Mouse (Mus musculus) layer of hippocampus, postnatal 14 days (tissue): ENCODE measurements around the gene Kcnj2. TPM values are rescaled to one million over a fixed set of nuclear protein-coding genes. Genes with fewer than 3 reads are reported as not detected.
A peak's percentile ranks its signal among the peaks of the same experiment; 100 is the strongest.

Source experiments
- DNase-seq, 2 experiments: peaks; one replicate each; pipeline ENCODE4 v3.0.0; 2021 to 2022; ENCODE audit warnings: low spot score in 2 of 2, mixed read lengths in 1 of 2
- long read RNA-seq, 2 experiments: library from polyadenylated mRNA; stranded (forward); transcript quantifications; one replicate each; pipeline ENCODE4 v2.0.0; 2021
- total RNA-seq, 2 experiments: library from RNA; stranded (reverse); gene quantifications; 2 replicates each; pipeline ENCODE4 v1.2.3; 2021

Kcnj2 gene
- 1 to 10 TPM; 5.1 to 6.0 TPM for total RNA-seq
- long read RNA-seq, experiment 1 = 0 reads
- long read RNA-seq, experiment 2, partial matches to known transcripts = 0 of 1 reads
- long read RNA-seq, experiment 2, other reads (novel, unspliced or antisense) = 1 of 1 reads

DNA sequence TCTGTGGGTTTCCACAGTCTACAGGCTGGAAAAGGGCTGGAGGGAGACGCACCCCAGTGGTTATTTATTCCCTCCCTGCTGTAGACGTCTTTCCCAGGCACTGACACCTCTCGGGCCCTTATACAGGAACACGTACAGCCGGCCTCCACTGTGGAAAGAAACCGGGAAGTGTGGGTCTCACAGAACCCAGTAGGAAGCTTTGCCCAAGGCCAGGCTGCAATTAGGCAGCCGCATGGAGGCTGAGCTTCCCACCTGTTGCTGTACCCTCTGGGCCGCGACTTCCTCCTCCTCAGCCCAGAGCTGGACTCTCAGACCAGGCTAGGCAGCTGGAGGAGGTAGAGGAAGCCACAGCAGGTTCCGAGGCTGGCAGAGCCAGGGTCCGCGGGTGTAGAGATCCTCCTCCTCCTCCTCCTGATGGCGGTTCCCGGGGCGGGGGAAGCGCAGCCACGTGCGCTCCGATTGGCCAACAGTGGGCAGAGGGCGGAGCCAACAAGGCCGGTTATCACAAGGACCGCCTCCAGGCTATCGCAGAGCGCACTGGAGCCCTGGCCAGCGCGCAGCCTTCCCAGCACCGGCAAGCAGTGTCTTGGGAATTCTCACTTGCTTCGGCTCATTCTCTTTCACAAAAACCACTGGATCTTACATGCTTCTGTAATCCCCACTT lies at the start of gene Kcnj2:
Gene Kcnj2, plus strand, starts transcription at position 530 of the 664 bp plus-strand sequence.
- peak; percentile 88 to 94 for DNase-seq

DNA sequence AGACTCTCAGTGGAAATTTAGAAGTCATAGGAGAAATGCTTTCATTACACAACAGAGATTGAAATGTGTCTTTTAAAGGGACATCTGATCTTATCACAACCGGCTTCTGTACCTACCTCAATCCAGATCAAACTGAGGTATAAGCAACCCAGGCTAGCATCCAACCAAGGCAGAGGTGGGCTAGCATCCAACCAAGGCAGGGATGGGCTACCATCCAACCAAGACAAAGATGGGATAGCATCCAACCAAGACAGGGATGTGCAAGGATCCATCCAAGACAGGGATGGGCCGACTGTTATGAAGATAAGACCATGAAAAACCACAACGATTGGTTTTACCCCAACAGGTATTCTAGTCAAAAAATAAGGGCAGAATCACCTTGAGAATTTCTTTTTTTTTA lies 49.8 kb upstream of the Kcnj2 start:
- DNase-seq = no peak

DNA sequence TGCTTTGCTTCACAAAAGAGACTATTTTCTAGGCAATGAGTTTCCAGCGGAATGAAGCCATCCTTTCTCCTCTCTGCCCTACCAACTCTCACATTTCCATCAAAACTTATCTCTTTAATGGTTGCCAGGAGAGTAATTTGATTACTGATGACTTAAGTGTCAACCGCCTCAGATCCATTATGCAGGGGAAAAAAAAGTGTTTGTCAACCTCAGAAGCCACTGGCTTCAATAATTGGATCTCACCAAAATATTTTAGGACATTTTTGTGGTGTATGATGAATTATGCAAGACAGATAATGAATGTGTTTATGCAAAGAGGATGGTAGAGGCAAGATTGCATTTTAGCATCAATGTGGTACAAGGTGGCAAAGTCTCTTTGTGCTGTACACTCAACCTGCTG lies 45.8 kb upstream of the Kcnj2 start:
- no peak for DNase-seq

DNA sequence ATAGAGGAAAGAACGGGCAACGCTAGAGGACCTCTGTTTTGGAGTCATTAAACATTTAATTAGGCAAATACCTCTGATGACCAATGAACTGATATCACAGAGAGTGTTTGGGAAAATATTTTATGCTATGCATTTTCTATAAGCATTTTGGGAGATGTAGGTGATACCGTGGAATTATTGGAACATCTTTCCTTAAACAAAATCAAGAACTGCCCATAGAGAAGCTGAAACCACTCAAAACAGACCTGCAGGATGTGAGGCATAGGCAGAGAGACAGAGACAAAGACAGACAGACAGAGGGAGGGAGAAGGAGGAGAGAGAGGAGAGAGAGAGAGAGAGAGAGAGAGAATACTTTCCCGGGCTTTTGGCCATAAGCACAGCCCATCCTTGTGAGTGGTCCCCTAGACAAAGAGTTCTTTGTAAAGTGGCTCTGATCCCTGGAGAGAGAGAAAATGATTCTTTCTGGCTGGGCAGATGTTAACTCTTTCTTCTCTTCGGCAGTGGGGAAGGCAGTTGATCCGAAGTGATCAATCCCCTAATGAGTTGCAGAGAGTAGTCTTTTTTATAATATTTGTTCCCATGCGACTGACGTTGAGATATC lies 43.2 kb upstream of the Kcnj2 start:
- DNase-seq = peak in 1 of 2 experiments; percentile 5

DNA sequence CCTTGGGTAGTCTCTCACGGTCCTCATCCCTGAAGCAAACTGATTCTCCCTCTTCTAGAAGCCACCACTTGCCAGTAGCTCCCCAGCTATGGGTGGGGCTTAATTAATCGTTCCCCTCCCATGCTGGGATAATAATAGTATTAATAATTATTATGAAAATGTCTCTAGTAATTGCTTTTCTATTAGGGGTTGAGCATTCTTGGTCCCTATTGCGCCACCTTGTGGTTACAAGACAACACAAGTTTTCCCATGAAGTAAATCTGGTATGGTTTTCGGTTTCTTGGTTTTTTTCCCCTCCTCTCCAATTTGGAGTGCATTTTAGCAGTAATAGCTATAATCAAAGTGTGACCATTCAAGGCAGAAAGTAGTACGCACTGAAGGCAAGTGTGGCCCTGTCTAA lies 23.8 kb upstream of the Kcnj2 start:
- peak; percentile 23 to 63 for DNase-seq

DNA sequence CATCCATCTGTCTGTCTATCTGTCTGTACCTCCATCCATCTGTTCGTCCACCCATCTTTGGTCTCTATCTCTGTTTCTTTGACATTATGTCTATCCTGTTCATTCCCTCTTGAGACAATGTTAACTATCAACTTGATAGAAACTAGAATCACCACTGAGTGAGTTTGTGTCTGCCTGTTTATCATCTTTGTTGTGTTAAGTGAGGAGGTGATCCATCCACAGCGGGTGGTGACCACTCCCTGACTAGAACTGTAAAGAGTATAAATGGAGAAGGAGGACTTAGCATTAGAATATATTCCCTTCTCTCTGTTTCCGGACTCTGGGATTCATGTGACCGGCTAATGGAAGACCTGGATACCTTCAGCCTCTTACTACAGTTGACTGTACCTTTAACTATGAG lies 22.7 kb upstream of the Kcnj2 start:
- DNase-seq = no peak

DNA sequence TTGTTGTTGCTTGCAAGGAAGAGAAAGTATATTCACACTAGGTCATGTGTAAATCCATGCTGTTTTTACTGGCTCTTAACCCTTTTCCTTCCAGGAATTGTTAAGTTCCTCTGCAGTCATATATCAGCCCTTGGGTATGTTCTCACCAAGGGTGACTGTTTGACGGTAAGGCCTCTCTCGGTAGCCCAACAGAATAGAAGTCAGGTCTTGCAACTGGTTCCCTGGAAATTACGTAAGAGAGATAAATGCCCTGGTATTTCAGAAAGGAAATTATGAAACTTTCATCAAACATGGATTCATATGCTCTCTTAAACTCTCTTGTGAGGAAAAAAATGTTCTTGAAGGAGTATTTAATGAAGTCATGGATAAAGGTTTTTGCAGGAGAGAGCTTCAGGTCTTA lies 11.7 kb upstream of the Kcnj2 start:
- DNase-seq = no peak

DNA sequence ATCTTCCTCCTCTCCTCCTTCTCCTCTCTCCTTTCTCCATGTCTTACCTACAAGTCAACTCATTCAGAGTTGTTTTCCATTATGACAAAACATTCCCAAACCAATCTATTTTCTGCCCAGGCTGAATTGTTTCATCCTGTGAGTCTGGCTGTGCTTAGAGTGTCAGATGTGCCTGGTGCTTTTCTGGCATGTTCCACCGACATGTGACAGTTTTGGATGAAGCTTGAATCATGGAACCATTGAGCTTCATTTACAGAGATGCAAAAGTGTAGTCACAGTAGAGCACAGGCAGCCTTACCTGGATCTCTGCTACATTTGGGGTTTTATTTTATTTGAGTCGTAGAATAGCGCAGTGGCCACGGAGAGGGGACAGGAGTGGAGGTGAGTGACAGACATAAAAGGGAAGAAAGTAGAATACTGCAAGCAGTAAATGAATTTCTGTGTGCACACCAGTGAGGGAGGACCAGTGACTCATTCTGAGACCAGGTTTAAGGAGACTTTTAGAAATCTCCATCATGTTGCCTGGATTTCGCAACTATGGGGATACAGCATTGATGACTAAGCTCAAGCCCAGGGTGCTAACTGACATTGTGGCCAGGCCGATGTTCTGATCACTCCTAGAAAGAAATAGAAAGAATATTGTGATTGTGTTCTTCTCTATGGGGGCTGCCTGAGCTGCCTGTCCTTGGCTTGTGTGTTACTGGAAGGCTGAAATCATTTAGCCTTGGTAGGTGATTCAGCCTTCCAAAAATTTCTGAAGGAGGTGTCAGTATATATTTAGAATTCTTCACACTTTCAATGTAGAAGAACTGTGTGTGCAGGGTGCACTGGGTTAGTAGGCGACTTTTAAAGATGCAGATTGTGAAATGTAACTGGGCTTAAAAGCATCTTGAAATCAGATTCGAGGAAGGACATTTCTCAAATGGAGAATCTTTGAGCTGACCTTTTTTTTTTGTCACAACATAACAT lies 10.8 kb upstream of the Kcnj2 start:
- peak in 1 of 2 experiments; percentile 82 for DNase-seq

DNA sequence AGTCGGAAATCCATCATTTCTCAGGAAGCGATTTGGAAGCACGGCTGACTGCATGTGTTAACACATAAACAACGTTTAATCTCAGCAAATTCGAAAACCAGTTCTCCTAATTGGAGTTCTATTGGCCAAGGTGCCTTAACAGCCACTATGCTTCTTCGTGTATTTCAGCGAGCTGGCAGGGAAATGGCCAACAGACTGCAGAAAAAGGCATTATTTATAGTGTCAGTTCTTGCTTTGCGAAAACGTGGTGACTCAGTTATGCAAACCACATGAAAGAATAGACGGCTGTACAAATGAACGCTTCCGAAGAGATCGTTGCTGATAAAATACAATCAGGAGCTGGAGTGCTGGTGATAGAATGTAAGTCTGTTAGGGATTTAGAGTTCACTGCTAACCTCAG lies 9.9 kb upstream of the Kcnj2 start:
- peak; percentile 29 to 68 for DNase-seq

DNA sequence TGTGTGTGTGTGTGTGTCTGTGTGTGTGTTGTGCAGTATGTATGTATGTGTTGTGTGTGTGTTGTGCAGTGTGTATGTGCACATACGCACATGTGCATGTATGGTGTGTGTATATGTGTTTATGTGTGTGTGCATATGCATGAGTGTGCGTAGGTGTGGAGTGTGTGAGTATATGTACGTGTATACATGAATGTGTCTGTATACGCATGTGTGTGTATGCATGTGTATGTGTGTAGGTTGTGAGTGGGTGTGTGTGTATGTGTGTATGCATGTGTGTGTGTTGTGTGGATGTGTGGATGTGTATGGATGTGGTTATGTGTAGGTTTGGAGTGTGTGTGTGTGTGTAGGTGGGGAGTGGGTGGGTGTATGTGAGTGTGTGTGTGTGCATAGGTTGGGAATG lies 8.5 kb upstream of the Kcnj2 start:
- DNase-seq = no peak

DNA sequence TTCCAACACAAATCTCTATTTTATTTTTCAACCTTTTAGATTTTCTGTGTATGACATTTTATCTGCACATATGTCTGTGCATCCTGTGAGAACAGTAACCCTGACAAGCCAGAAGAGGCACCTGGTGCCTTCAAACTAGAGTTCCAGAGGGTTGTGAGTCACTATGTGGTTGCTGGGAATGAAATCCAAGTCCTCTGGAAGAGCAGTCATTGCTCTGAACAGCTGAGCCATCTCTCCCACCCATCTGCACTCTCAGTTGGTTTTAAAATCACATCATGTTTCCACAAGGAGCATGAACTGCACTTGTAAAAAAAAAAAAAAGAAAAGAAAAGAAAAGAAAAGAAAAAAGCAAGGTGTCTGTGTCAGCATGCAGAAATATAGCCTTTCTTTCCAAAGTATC lies 6.5 kb upstream of the Kcnj2 start:
- DNase-seq = no peak

DNA sequence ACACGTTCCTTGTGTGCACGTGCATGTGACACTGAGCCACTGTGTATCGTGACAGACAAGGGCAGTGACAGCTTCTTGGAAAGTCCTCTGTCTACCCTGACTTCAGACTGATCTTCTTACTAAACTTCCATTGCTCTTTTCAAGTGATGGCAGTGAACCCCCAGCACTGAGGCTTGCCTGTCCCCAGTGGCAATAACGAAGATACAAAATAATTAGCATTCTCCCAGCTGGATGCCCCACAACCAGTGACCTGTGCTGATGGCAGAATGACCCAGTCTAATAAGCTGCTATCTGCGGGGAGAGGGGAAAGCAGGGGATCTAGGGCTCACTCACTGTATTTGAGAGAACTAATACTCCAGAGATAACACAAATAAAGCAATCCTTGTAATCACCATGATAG lies 5.7 kb upstream of the Kcnj2 start:
- DNase-seq = no peak

DNA sequence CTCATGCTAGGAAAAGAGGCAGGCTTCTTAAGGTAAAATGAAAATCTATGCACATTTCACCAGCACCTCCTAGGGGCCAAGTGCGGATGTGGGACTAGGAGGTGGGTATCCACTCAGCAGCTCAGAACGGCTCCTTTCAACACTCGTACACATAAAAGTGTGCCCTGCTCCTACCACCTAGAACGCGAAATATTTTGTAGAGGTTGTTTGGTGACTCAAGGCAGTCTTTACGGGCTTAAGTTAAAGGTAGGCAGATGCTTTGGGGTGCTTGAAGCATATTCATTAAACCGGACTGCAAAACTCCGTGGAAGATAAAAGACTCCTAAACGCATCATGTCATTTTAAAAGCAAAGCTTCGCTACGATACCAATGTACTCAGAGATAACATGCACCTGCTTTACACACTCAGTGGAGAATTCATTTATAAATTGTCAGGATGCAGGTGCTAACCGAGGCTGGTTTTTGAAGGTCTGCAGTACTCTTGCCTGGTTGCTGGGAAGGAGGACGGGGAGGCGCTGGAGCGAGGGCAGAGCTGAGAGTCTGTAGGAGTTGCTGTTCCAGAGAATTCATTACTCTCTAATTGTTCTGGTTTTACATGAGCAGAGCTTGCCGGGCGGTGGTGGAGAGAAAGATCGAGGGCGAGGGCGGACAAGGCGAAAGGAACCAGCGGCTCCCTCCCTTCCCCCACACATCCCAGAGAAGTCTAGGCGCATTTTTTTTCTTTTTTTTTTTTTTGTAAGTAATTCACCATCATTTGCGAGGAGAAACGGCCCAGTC lies 1.0 kb upstream of the Kcnj2 start:
- DNase-seq = peak; percentile 34 to 43

DNA sequence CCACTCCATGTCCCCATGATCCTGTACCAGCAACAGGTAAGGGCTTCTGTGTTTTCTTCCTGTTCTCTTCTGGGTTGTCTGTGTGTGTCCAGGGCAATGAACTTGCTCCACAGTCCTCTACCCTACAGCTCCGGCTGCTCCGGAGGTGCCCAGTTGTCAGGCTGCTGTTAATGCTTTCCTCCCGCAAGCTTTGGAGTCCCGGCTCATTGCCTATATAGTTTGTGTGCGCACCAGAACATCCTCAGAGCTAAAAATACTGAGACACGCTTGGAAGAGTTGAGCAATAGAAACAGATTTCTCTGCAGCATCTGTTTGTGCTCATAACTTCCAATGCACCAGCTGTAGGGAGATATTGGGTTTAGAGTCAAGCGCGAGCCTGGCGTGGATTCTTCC lies 331 bp downstream of the Kcnj2 start:
- peak in 1 of 2 experiments; percentile 29 for DNase-seq

DNA sequence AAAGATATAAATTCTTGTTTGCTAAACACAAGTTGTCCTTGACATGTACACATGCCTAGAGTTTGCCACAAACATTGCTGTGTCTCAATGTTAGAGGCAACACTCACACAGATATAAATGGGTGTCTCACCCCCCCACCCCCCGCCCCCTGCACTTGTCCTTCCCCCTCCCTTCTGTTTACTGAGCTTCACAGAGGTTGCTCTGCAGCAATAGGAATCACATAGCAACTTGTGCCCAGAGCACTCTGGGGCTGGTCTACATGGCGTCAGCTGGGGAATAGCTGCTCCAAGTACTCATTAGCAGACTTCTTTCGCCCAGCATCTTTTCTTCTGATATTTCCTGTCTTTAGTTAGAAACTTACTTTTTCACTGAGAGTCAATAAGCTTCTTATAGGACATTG lies 1.8 kb downstream of the Kcnj2 start:
- DNase-seq = no peak

DNA sequence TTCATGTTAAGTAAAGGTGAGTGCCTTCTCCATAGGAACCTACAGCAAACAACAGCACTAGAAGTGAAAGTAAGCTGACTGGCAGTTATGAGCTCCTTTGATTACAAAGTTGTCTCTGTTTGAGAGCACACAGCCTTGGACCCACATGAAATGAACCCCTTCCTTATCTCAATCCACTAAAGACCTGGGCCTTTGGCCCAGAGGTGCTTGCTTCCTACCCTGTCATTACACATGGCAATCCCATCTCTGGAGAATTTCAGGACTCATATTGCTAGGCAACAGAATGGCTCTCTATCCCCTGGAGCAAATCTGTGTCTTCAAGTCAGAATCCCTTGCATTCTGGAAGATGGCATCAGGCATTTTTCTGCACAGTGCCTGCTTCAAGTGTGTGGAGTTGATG lies 4.5 kb downstream of the Kcnj2 start:
- DNase-seq = no peak

DNA sequence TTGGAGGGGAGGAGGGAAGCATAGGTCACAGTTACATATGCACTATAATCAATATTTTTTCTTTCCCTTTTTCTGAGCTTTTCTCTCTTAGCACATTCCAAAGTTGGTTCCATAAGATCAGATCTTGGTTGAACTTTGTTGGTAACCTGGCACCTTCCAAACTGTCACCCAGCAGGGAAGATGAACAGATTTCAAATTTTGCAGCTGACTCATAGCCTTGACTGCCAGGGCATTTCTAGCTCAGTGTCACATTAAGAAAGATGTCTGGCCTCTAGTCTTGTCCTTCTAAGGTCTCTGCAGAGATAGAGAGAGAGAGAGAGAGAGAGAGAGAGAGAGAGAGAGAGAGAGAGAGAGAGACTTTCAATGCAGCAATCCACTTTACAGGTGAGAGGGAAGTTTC lies 8.2 kb downstream of the Kcnj2 start:
- DNase-seq = no peak

DNA sequence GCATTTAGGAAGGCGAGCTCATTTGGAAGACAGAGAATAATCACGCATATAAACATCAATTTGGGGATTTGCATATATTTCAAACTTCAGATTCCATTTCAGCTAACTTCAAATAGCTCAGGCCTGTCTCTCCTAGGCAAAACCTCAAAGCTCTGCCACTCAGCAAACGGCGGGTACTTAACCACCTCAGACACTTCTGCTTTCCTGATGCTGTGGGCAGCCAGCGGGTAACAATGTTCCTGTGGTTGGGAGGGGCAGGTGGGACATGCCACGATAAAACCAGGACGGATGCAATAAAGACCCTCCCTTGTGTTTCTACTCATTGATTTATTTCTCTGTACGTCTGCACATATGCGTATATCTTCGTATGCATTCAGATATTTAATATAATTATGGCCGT lies 12.1 kb downstream of the Kcnj2 start:
- DNase-seq = no peak

DNA sequence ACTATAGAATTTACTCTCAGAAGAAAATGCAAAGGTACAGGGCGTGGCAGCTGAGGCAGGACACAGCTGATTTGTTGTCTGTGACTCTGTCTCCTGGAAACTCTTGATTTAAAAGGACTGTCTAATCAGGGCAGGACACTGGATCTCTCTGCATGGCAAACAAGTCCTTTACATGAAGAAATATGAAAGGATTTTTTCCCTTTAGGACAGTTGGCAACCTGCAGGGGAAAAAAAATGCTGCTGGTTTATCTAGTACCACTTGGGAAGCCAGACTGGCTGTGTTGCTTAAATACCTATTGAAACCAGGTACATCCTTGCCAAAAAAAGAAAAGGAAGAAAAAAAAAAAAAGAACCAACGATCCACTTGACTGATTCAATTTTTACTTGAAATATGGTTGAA lies 17.0 kb downstream of the Kcnj2 start:
- DNase-seq = no peak

DNA sequence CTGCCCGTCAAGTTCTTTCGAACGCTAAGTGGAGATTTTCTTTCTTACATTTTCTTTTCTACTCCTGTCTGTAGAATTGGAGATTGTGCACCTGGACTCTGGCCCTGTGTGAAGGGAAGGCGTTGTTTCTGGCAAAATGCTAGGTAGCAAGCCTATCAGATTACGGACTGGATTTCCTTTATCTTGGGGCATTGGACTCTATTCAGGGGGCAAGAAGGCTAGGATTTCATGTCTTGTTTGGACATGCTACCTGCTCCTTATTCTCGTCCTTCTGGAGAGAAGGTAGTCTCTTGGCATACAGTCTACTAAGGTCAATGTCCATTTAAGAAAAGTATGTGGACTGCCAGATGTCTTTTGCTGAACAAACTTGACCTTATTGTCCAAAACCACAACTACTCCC lies 21.0 kb downstream of the Kcnj2 start:
- DNase-seq = no peak

DNA sequence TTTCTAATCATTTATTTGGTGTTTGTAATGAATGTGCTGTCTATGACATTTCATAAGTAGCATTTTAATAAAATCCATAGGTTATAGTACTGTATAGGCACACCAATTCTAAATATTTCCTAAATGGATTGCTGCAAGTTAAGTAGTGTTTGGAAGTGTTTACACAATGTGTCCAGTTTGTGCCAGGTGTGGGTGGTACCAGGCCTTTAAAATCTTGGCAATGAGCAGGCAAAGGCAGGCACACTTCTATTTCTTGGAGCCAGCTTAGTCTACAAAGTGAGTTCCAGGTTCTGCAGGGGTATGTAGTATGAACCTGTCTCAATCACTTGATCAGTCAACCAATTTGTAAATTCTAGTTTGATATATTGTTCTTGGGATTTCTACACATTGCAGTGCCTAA lies 22.3 kb downstream of the Kcnj2 start:
- no peak for DNase-seq
